Mouse (Mus musculus) erythroblast, embryonic 14.5 days (primary cell): Measurements from ENCODE around the gene Tbcd.

Experiments used
- GATA1 ChIP-seq: IDR thresholded peaks from 2 replicates; pipeline ENCODE4 v1.6.1; 2012; ENCODE audit warnings: low read length, inconsistent platforms, mixed read lengths
- TAL1 ChIP-seq: IDR thresholded peaks from 3 replicates; pipeline ENCODE4 v1.6.1; 2012; ENCODE audit warnings: low read length, inconsistent platforms, mixed read lengths

DNA sequence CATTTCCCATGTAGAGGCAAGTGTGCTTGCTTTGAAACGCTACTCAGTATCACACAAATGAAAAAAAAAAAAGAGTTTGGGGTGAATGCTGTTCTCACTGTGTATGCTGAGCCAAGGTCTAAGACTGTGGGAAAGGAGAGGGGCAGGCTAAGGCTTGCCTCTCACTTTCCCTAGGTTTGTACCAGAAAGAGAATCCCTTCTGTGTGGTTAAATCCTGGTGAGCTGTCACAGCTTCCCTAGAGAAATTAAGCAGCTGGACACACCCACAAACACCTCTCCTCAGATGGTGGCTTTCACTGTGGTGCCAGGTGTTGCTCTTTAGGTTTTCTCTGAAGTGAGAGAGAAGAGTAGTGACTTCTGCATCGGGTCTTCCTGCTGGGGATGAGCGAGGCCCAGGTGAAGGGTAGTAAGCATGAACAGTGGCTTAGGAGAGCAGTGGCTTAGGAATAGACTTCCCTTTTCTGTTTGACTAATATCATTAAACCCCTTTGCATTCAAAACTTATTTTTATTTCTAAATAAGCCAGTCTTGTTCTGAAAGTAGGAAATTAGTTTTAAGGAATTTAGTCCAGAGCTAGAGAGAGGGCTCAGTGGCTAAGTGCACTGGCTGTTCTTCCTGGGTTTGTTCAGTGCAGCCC lies 93.8 kb downstream of the Tbcd start:
- no peak for TF ChIP-seq GATA1
- TF ChIP-seq TAL1 = no peak
